Mouse (Mus musculus): ENCODE measurements around the gene Nupl1. TPM values are rescaled to one million over a fixed set of nuclear protein-coding genes. Genes with fewer than 3 reads are reported as not detected.

Nupl1 gene
- polyA plus RNA-seq, 1 experiment from 2014 or later, result not detected

DNA sequence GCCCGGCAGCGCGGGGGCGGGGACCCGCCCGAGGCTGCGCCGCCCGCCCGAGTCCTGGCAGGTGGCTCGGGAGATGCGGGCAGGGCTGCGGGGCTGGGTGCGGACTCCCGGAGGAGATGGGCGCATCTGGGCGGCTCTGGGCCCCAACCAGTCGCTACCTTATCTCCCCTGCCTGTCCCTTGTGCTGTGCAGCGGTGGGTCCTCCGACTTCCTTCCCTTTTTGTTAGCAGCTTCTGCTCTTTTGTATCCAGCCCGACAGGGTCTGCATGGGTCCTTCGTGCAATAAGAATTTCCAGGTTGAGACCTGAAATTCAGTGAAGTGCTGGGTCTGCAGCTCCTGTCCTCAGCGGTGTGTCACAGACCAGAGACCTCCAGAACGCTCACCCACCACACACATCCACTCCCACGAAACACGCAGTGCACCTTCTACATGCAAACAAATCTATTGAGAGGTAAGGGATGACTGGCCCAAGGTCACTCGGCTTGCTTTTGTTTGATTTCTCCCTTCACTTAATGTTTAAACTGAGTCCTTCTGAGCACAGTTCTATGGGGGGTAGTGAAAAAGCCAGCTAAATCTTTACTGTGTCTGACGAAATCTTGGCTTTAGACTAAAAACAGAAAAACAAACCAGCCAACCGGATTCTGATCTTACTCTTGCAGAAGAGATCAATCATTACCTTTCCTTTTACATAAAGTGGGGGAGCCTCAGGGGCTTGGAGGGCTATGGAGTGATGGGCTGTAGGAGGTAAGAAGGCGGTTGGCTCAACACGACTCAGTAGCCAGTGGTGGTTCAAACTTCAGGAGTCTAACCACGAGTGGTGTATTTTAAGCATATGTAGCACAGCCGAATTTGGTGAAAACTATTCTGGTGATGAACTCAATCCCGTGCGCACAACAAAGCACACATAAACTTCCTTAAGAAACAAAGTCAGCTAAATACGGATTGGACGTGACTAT lies 73.3 kb downstream of the Nupl1 start:
- peak overlapping the region; percentile 100 for H3K4me2 ChIP-seq (replicated peaks; ENCODE audit: low read depth, low read length)
- no peaks in the 10 kb centered on the region for H3K9me3 ChIP-seq (ENCODE audit: control insufficient read depth, low read length)
- peak overlapping the region; percentile 73 for H3K4me3 ChIP-seq (ENCODE audit: low read length)
- peaks cover 33% of the 10 kb centered on the region for H3K27me3 ChIP-seq (ENCODE audit: control insufficient read depth, insufficient read depth, low read length)
- H3K36me3 ChIP-seq (ENCODE audit: control insufficient read depth, insufficient read depth, low read length), result no peaks in the 10 kb centered on the region
- peak; percentile 7; the same call in 1 of the 2 replicates for ATAC-seq (ENCODE audit: low FRiP score, low TSS enrichment)
- peak overlapping the region; percentile 68 for H3K9ac ChIP-seq (ENCODE audit: low read depth, low read length)
- no peaks in the 10 kb centered on the region for H3K4me1 ChIP-seq (ENCODE audit: control insufficient read depth, insufficient read depth, low read length)
- no peak overlapping the region for H3K27ac ChIP-seq (ENCODE audit: low read depth, low read length)
- 31% methylated on average over 24 of the region's 37 CpGs for WGBS

DNA sequence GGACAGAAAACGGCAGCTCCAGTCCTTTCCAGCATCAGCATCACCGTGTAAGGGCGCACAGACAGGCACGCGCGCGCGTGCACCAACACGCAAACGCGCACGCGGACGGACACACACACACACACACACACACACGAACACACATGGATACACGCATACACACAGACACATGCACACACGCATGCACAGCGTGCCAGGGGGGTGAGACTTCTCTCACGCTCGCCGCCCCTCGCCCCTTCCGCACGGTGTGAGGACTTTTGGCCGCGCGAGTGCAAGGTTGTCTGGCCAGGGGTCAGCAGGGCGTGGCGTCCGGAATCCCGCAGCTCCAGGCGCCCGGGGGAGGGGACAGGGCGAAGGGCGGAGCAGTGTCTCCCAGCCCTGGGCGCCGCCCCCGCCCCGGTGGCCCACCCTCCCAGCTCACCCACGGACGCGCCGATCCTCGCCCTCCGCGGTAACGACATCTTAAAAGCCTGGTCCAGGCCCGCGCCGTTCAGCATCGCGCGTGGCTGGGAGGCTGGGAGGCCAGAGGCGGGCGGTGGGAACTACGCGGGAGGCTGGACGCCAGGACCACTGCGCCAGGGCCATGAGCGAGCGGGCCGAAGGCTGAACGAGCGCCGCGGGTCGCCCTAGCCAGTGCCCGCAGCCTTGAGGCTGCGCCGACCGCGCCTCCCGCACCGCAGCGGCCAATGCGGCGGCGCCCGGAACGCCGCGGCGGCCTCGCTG lies 74.2 kb downstream of the Nupl1 start:
- no peaks in the 10 kb centered on the region for H3K9me3 ChIP-seq (ENCODE audit: control insufficient read depth, low read length)
- H3K36me3 ChIP-seq (ENCODE audit: control insufficient read depth, insufficient read depth, low read length), result no peaks in the 10 kb centered on the region
- H3K4me3 ChIP-seq (ENCODE audit: low read length), result peak overlapping the region; percentile 73
- WGBS, result under 1% methylated on average over 75 of the region's 84 CpGs
- peak overlapping the region; percentile 100 for H3K4me2 ChIP-seq (replicated peaks; ENCODE audit: low read depth, low read length)
- H3K9ac ChIP-seq (ENCODE audit: low read depth, low read length), result peak overlapping the region; percentile 68
- H3K4me1 ChIP-seq (ENCODE audit: control insufficient read depth, insufficient read depth, low read length), result no peaks in the 10 kb centered on the region
- ATAC-seq (ENCODE audit: low FRiP score, low TSS enrichment), result peak; percentile 88
- H3K27ac ChIP-seq (ENCODE audit: low read depth, low read length), result no peak overlapping the region
- H3K27me3 ChIP-seq (ENCODE audit: control insufficient read depth, insufficient read depth, low read length), result peaks cover 33% of the 10 kb centered on the region

DNA sequence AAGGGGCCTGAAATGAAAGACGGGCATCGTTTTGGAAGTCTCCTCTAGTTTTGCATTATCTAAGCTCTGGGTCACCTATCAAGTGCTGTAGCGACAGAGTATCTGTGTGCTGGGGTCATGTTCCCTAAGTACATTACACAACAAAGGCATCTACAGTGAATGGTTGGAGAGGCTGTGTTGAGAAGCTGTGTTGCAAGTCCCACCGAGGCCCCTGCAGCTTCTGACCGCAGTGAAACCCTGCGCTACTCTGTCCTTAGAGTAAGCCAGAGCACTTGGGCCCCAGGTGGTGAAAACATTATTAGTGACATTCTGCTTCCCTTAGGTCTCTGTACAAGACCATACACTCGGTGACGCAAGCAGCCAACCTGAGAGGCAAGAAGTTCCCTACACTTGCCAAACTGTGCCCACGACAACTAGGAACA lies 74.8 kb downstream of the Nupl1 start:
- WGBS, result 32% methylated on average over 9 of the region's 9 CpGs
- Histone ChIP-seq H3K36me3 (ENCODE audit: control insufficient read depth, insufficient read depth, low read length) (no peaks in the 10 kb centered on the region), H3K4me1 (ENCODE audit: control insufficient read depth, insufficient read depth, low read length) (no peaks in the 10 kb centered on the region), H3K27ac (ENCODE audit: low read depth, low read length) (no peak overlapping the region), H3K4me3 (ENCODE audit: low read length) (peak overlapping the region; percentile 73), H3K9ac (ENCODE audit: low read depth, low read length) (0 out of 2 replicates have a peak overlapping the region, but pooled peaks have one; percentile 68), H3K27me3 (ENCODE audit: control insufficient read depth, insufficient read depth, low read length) (peaks cover 33% of the 10 kb centered on the region), H3K4me2 (replicated peaks; ENCODE audit: low read depth, low read length) (peak overlapping the region; percentile 100), H3K9me3 (ENCODE audit: control insufficient read depth, low read length) (no peaks in the 10 kb centered on the region)
- ATAC-seq (ENCODE audit: low FRiP score, low TSS enrichment), result peak; percentile 2; the same call in 1 of the 2 replicates

DNA sequence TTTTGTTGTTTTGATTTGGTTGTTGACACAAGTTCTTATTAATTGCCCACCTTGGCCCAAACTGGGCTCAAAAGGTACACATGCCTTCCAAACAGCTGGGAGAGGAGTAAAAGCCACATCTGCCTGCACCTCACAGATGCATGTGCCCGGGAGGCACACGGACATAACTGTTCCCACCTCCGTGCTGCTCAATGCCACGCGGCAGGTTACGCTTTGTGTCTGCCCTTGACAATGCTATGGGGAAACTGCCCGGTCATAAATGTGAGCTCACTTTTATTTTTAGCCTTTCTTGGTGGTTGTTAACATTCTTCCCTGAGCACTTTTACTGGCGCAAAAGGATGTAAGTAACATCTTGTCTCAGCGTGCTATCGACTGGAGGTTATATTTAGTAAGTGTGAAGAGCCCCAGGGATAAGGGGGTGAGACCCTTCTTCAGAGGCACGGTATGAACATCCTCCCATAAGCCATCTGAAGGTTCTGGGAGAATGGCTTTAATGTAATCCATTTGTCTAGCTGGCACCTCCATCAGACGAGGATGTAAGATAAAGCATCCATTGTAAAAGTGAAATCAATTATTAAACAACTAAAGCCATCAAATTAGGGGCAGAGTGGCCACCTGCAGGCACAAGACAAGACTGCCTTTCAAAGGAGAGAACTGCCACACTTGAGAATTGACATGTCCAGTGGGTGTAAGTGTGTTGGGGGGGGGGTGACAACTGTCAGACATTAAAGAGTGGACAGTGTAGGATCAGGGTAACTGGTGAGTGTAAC lies 78.8 kb downstream of the Nupl1 start:
- Histone ChIP-seq H3K27ac (ENCODE audit: low read depth, low read length) (no peak overlapping the region), H3K4me1 (ENCODE audit: control insufficient read depth, insufficient read depth, low read length) (no peaks in the 10 kb centered on the region), H3K9ac (ENCODE audit: low read depth, low read length) (no peak overlapping the region), H3K4me2 (replicated peaks; ENCODE audit: low read depth, low read length) (no peak overlapping the region), H3K4me3 (ENCODE audit: low read length) (no peak overlapping the region), H3K9me3 (ENCODE audit: control insufficient read depth, low read length) (no peaks in the 10 kb centered on the region), H3K27me3 (ENCODE audit: control insufficient read depth, insufficient read depth, low read length) (peaks cover 26% of the 10 kb centered on the region), H3K36me3 (ENCODE audit: control insufficient read depth, insufficient read depth, low read length) (no peaks in the 10 kb centered on the region)
- ATAC-seq (ENCODE audit: low FRiP score, low TSS enrichment), result no peak
- WGBS, result 62% methylated on average over 12 of the region's 12 CpGs

DNA sequence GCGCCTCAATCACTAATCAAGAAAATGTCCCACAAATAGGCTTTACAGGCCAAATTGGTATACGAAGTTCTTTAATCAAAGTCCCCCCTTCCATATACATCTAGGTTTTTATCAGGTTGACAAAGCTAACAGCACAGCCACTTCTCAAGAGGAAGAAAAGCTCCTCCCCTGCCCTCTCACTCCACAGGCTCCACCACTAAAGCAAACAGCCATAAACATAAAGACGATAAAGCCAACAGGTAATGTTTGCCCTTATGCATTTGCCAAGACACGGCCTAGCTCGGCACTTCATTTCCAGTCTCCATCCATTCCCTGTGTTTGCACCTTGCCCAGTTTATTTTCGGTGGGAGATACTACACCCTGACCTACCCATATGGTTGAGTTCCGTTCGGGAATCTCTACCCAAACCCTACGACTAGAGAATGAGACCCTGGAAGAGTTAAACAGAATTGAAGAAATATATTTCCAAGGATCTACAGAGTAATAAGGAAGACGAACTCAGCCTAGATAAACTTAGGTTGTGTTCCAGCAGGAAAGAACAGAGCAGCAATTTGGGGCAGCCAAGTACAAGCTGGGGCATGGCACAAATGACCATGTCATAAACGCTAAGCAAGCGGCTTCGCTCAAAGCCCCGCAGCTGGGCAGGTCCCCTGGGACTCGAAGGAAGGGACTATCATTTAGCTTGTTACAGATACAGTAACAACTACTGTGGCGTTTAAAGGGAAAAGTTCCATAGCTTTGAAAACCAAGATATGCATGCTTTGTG lies 80.2 kb downstream of the Nupl1 start:
- no peak overlapping the region for H3K9ac ChIP-seq (ENCODE audit: low read depth, low read length)
- H3K4me1 ChIP-seq (ENCODE audit: control insufficient read depth, insufficient read depth, low read length), result no peaks in the 10 kb centered on the region
- no peaks in the 10 kb centered on the region for H3K9me3 ChIP-seq (ENCODE audit: control insufficient read depth, low read length)
- no peaks in the 10 kb centered on the region for H3K36me3 ChIP-seq (ENCODE audit: control insufficient read depth, insufficient read depth, low read length)
- H3K27me3 ChIP-seq (ENCODE audit: control insufficient read depth, insufficient read depth, low read length), result peaks cover 12% of the 10 kb centered on the region
- no peak overlapping the region for H3K4me2 ChIP-seq (replicated peaks; ENCODE audit: low read depth, low read length)
- no peak overlapping the region for H3K27ac ChIP-seq (ENCODE audit: low read depth, low read length)
- WGBS, result 53% methylated on average over 16 of the region's 16 CpGs
- H3K4me3 ChIP-seq (ENCODE audit: low read length), result no peak overlapping the region
- ATAC-seq (ENCODE audit: low FRiP score, low TSS enrichment), result no peak

DNA sequence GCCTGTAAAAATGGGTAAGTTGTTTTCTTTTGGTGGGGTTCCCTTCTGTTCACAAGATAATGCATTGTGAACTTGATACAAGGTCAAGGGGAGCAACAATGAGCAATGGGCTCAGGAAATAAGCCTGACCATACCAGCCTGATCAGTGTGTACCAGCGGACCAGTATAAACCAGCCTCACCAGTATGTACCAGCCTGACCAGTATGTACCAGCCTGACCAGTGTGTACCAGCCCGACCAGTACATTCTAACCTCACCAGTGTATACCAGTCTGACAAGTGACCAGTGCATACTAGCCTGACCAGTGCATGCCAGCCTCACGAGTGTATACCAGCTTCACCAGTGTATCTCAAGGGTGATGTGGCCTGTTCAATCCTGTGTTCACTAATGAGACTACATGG lies 87.9 kb downstream of the Nupl1 start:
- no peak for ATAC-seq (ENCODE audit: low FRiP score, low TSS enrichment)
- 95% methylated on average over 3 of the region's 3 CpGs for WGBS
- H3K9me3 ChIP-seq (ENCODE audit: control insufficient read depth, low read length), result no peaks in the 10 kb centered on the region

DNA sequence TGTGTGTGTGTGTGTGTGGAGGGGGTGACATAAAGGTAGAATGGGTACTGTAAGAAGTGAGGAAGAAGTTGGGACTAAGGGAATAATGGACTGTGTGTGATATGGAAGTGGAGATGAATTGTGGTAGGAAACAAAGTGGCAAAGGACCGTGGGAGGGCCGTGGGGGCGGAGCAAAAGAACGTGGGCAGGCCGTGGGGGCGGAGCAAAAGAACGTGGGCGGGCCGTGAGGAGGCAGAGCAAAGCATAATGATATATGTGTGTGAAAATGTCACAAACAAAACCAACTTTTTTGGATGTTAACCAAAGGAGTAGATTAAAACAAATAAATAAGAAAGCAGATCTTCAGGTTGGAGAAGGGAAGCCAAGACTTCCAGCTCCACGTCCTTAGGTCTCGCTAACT lies 98.9 kb downstream of the Nupl1 start:
- Histone ChIP-seq H3K4me3 (ENCODE audit: low read length) (no peak overlapping the region), H3K27me3 (ENCODE audit: control insufficient read depth, insufficient read depth, low read length) (no peaks in the 10 kb centered on the region), H3K4me1 (ENCODE audit: control insufficient read depth, insufficient read depth, low read length) (no peaks in the 10 kb centered on the region), H3K4me2 (replicated peaks; ENCODE audit: low read depth, low read length) (no peak overlapping the region), H3K9ac (ENCODE audit: low read depth, low read length) (no peak overlapping the region), H3K36me3 (ENCODE audit: control insufficient read depth, insufficient read depth, low read length) (no peaks in the 10 kb centered on the region), H3K27ac (ENCODE audit: low read depth, low read length) (no peak overlapping the region), H3K9me3 (ENCODE audit: control insufficient read depth, low read length) (no peaks in the 10 kb centered on the region)
- ATAC-seq (ENCODE audit: low FRiP score, low TSS enrichment), result no peak
- 84% methylated on average over 11 of the region's 11 CpGs for WGBS

More for the DNA sequence above, 87.9 kb downstream of the Nupl1 start:
- Histone ChIP-seq H3K4me2 (replicated peaks; ENCODE audit: low read depth, low read length) (no peak overlapping the region), H3K36me3 (ENCODE audit: control insufficient read depth, insufficient read depth, low read length) (no peaks in the 10 kb centered on the region), H3K27me3 (ENCODE audit: control insufficient read depth, insufficient read depth, low read length) (no peaks in the 10 kb centered on the region), H3K4me3 (ENCODE audit: low read length) (no peak overlapping the region), H3K4me1 (ENCODE audit: control insufficient read depth, insufficient read depth, low read length) (no peaks in the 10 kb centered on the region), H3K9ac (ENCODE audit: low read depth, low read length) (no peak overlapping the region), H3K27ac (ENCODE audit: low read depth, low read length) (no peak overlapping the region)

DNA sequence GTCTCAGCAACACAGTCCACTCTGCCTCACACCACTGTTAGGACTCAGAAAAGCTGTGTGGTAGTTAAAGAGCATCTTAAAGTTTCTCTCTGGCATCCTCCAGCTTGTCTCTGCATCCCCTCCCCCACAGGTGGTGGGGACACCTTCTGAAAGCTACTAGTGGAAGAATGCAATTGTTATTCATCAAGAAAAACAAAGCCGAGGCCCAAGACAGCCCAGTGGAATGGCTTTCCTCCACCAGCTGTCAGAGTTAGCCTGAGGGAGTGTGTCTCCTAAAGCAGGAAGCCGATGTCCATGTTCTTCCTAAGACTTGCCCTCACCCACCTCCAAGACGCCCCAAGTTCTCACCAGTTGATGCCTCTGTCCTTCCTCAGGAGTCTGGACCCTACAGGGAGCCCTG lies 102.3 kb downstream of the Nupl1 start:
- Histone ChIP-seq H3K9me3 (ENCODE audit: control insufficient read depth, low read length) (no peaks in the 10 kb centered on the region), H3K4me3 (ENCODE audit: low read length) (no peak overlapping the region), H3K36me3 (ENCODE audit: control insufficient read depth, insufficient read depth, low read length) (no peaks in the 10 kb centered on the region), H3K27ac (ENCODE audit: low read depth, low read length) (no peak overlapping the region), H3K27me3 (ENCODE audit: control insufficient read depth, insufficient read depth, low read length) (no peaks in the 10 kb centered on the region), H3K9ac (ENCODE audit: low read depth, low read length) (no peak overlapping the region), H3K4me1 (ENCODE audit: control insufficient read depth, insufficient read depth, low read length) (no peaks in the 10 kb centered on the region), H3K4me2 (replicated peaks; ENCODE audit: low read depth, low read length) (no peak overlapping the region)
- no peak for ATAC-seq (ENCODE audit: low FRiP score, low TSS enrichment)
- 47% methylated on average over 3 of the region's 3 CpGs for WGBS
